Mouse (Mus musculus): ENCODE results near the gene Osbp2.

Gene Osbp2

DNA sequence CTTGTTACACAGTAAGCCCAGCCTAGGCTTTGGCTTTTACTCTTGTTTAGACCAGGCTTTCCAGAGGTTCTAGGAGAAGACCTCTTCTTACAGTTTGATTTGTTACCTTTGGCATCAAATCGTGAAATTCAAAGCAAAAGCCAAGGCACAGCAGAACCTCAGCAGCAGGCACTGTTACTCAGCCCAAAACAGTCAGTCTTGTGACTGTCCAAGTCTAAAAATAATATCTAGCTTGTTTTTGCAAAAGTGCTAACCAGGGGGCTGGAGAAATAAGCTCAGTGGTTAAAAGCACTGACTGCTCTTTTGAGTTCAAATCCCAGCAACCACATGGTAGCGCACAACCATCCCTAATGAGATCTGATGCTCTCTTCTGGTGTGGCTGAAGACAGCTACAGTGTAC is 176.8 kb downstream of the Osbp2 start:
- no peak for DNase-seq

GRCm38 (mm10) chr11:3686318-3686717 is 177.4 kb downstream of the Osbp2 start:
- no peak for DNase-seq

DNA sequence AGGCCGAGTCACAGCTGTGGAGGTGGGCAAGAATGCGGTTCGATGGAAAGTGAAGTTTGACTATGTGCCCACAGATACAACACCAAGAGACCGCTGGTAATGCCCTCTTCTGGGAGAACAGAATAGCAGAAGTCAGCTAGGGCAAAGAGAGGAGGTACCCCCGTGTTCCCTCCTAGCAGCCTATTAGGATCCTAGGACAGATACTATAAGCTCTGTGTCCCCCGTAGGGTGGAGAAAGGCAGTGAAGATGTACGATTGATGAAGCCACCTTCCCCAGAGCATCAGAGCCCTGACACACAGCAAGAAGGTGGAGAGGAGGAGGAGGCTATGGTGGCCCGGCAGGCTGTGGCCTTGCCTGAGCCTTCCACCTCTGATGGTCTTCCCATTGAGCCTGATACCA is 178.3 kb downstream of the Osbp2 start:
- no peak for DNase-seq

- DNase-seq, result peak; percentile 25
These were observed 178.8 kb downstream of the Osbp2 start for GRCm38 (mm10) chr11:3684723-3685430.

DNA sequence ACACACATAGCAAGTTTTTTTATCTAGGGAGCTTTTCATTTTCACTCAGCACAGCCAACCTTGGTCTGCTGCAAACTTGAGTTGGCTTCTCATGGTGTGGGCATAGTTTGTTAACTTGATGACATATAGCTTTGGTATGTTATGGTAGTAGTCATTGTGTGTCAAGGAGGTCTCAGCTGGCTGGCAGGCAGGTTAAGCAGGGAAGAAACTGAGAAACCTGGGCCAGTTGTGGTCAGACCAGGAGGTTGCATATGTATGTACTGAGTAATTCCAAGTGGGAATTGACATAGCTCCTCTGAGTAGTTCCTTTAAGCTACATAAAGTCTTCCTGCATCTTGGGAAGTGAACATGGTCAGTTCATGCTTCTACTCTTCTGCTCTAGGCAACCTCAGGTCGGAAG is 179.5 kb downstream of the Osbp2 start:
- no peak for DNase-seq

DNA sequence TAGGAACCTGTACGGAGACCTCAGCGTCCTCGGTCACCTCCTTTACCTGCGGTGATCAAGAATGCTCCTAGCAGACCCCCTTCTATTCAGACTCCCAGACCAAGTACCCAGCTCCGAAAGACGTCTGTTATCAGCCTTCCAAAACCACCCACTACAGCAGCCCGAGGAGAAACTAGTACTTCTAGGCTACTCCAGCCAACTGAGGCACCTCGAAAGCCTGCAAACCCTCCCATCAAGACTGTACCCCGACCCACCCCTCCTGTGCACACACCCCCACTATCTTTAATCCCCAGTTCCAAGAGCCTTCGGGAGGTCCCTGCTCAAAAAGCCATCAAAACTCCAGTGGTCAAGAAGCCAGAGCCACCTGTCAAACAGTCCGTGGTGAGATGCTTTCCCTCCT is 180.0 kb downstream of the Osbp2 start:
- DNase-seq, result no peak

DNA sequence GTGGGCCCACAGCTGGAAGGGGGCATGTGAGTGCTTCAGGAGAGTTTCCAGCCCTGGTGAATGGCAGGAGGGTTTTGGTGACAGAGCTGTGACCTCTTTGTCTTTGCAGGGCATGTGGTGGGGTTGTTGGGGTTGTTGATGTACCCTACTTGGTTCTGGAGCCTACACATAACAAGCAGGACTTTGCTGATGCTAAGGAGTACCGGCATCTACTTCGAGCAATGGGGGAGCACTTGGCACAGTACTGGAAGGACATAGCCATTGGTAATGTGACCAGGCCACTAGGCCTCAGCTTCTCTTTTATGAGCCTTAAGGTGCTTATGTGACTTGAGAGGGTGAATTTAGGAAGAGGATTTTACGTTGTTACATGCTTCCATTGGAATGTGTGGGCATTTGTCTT is 183.9 kb downstream of the Osbp2 start:
- no peak for DNase-seq

DNA sequence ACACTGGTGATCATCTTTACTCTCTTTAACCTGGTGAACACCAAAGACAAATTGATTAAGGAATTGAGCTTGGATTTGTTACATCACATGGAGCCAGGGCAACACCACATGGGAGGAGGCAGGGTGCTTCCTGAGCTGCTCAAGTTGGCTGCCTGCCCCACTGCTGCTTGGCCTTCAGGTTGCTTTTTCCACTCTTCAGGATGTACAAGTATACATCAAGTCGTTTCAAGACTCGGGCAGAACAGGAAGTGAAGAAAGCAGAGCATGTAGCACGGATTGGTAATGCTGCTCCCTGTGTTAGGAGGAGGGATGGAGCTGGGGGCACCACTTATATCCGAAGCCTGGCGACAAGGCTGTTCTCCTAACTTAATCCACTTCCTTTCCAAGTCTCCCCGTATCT is 186.5 kb downstream of the Osbp2 start:
- DNase-seq, result no peak

DNA sequence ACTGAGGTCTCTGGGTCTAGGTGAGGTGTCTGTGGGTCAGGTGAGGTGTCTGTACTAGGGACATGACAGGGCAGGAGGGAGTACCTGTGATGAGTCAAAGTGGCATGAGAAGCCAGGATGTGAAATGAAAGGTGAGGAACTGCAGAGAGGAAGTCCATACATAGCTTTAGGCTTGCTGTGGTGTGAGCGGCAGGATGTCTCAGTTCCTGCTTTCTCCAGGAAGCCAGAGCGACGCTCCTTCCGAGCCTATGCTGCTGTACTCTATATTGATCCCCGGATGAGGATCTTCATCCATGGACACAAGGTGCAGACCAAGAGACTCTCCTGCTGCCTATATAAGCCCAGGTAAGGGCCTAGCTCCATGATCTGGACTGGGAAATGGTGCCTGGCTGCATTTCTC is 187.3 kb downstream of the Osbp2 start:
- no peak for DNase-seq

DNA sequence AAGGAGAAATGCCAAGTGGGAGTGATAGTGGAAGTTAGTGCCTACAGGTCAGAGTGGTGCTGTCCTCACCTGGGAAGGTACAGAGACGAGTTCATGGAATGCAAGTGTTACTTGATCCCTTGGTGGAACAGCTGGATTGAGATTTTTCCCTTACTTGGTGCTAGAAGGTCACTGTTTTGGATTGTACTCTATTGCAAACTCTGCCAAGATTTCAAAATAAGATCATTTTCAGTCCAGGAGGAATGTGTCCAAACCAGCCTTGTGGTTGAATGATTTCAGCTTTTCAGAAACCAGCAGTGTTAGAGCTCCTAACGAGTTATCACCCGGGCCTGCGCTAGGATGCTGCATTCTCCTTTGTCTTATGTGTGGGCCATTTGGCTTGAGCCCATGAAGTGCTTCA is 189.2 kb downstream of the Osbp2 start:
- DNase-seq, result no peak

DNA sequence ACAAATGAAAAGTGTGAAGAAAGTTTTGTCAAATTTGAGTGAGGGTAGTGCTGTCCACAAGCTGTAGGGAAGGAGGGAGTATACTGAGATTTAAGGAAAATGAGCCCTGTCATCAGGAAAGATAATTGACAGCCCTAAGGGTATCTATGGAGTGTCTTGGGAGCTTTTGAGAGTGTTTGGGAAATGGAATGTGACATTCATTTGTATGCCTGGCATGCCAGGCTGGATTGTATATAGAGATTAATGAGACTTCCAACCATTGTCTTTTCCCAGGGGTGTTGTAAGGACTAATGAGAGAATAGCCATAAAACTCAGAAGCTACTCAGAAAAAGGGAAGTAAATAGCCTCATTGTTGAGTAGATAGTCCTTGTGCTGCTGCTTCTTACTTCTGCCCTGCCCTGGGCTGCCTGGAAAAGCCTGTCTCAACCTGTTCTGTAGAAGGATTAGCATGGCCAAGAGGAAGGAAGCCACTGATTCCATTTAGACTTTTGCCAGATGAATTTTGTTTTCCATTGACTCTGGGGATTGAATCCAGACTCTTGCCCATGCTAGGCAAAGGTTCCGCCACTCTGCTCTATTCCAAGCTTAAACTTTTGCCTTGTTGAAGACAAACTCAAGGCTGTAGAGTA is 192.6 kb downstream of the Osbp2 start:
- no peak for DNase-seq

- no peak for DNase-seq
These were observed 193.9 kb downstream of the Osbp2 start for GRCm38 (mm10) chr11:3669849-3670248.

- no peak for DNase-seq
These were observed 194.9 kb downstream of the Osbp2 start for GRCm38 (mm10) chr11:3668768-3669167.

DNA sequence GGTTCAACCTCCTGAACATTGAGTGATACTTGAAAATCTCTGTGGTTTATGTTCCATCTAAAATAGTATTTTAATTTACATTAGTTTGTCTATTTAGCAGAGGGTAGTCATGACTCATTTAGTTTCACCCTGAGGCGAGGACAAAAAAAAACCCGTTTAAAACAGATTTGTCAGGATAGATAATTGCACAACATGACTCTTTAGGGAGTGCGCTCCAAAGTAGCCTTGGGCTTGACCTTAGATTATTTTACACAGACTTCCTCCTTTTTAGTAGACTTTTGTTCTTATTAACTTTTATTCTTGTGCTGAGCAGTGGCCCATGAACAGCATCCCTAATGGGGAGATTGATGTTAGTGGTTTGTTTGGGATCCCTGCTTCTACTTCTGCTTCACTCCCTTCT is 196.2 kb downstream of the Osbp2 start:
- no peak for DNase-seq

- no peak for DNase-seq
These were observed 201.7 kb downstream of the Osbp2 start for GRCm38 (mm10) chr11:3661964-3662363.

All from right cerebral cortex, postnatal 14 days (tissue).